Mouse (Mus musculus) liver, postnatal 0 days (tissue): ENCODE measurements around the gene Onecut3. TPM values are rescaled to one million over a fixed set of nuclear protein-coding genes. Genes with fewer than 3 reads are reported as not detected.

ENCODE experiments used
- ATAC-seq: fragments of 200-750 bp; cut with Nextera tagmentation; 2 replicates; pipeline ENCODE4 v1.8.0; 2017; ENCODE audit warnings: mild to moderate bottlenecking, moderate library complexity
- DNase-seq: peaks from one replicate; pipeline ENCODE4 v3.0.0-alpha.2; 2016
- H3K27ac ChIP-seq: fragments of 300-500 bp; sonication (generic); 2 replicates; pipeline ENCODE4 v1.5.1; 2014; ENCODE audit warnings: antibody characterized with exemption, moderate library complexity, mild to moderate bottlenecking, low read depth
- H3K27me3 ChIP-seq: fragments of 300-500 bp; sonication (generic); 2 replicates; pipeline ENCODE4 v1.6.1; 2014; ENCODE audit warnings: low read length, control low read depth, mixed read lengths; ENCODE audit not compliant: insufficient read depth
- H3K36me3 ChIP-seq: fragments of 300-500 bp; sonication (generic); replicated peaks from 2 replicates; pipeline ENCODE4 v1.6.1; 2014; ENCODE audit warnings: mild to moderate bottlenecking, control low read depth, low read length, moderate library complexity, mixed read lengths; ENCODE audit not compliant: insufficient read depth
- H3K4me1 ChIP-seq: fragments of 300-500 bp; sonication (generic); 2 replicates; pipeline ENCODE4 v1.6.1; 2014; ENCODE audit warnings: antibody characterized with exemption, mild to moderate bottlenecking, control low read depth; ENCODE audit not compliant: insufficient read depth
- H3K4me2 ChIP-seq: fragments of 300-500 bp; sonication (generic); 2 replicates; pipeline ENCODE4 v1.6.1; 2014; ENCODE audit warnings: low read depth, mild to moderate bottlenecking, low read length, moderate library complexity, mixed read lengths
- H3K4me3 ChIP-seq: fragments of 300-500 bp; sonication (generic); 2 replicates; pipeline ENCODE4 v1.5.1; 2014; ENCODE audit warnings: low read depth, low read length
- H3K9ac ChIP-seq: fragments of 300-500 bp; sonication (generic); replicated peaks from 2 replicates; pipeline ENCODE4 v1.6.1; 2014; ENCODE audit warnings: mild to moderate bottlenecking, moderate library complexity
- H3K9me3 ChIP-seq: fragments of 300-500 bp; sonication (generic); 2 replicates; pipeline ENCODE4 v1.6.1; 2016; ENCODE audit warnings: mild to moderate bottlenecking, control low read depth, low read length, mixed read lengths
- CTCF ChIP-seq: sonication (generic); IDR thresholded peaks from 2 replicates; pipeline ENCODE4 v1.5.1; 2016; ENCODE audit warnings: antibody characterized with exemption, low read depth
- EP300 ChIP-seq: IDR thresholded peaks from 2 replicates; pipeline ENCODE4 v1.6.1; 2016; ENCODE audit warnings: antibody characterized with exemption, low read depth, mild to moderate bottlenecking
- WGBS: fragments of 180-500 bp; shearing (Covaris S2); extraction: QIAGEN DNeasy Blood & Tissue Kit; methylation state at CpG from one replicate; pipeline ENCODE4 v1.1.7; 2014; ENCODE audit not compliant: insufficient replicate concordance; 5-methylcytosine and 5-hydroxymethylcytosine counted together
- polyA plus RNA-seq: library from polyadenylated mRNA; unstranded; fragments of >200 nt; fragmentation: Nextera tagmentation; extraction: Ambion mirVana; gene quantifications from 2 replicates; pipeline ENCODE4 v1.2.1, GENCODE M21; 2015

Onecut3 gene
- polyA plus RNA-seq, 1 experiment from 2014 or later = not detected

DNA sequence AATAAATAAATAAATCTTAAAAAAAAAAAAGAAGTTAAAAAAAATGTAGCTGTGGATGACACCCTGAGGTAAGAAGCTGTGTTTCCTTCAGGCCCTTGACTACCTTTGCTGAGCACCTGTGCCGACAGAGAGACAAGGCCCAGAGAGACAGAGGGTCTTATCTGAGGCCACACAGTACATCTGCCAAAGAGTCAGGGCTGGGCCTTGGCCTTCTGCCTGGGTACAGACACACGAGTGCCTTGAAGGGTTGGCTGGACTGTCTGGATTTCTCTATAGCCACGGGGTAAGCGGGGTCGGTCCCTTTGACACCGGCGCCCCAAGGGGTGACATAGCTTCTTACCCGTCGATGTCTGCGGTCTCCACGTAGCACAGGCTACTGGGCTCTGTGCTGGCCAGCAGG lies 38.1 kb downstream of the Onecut3 start:
- WGBS = 81% methylated on average over 11 of the region's 11 CpGs
- Histone ChIP-seq H3K9me3 (no peaks in the 10 kb centered on the region), H3K36me3 (no peaks in the 10 kb centered on the region), H3K4me2 (peak overlapping the region; percentile 16; the same call in 1 of the 2 replicates), H3K27me3 (0 out of 2 replicates have a peak, but pooled peaks cover 4% of the 10 kb centered on the region), H3K4me3 (no peak overlapping the region), H3K9ac (no peak overlapping the region), H3K27ac (no peak overlapping the region), H3K4me1 (peaks cover 35% of the 10 kb centered on the region)
- TF ChIP-seq EP300 (no peak), CTCF (no peak)
- DNase-seq (peak; percentile 42), ATAC-seq (peak; percentile 18; the same call in 1 of the 2 replicates)

DNA sequence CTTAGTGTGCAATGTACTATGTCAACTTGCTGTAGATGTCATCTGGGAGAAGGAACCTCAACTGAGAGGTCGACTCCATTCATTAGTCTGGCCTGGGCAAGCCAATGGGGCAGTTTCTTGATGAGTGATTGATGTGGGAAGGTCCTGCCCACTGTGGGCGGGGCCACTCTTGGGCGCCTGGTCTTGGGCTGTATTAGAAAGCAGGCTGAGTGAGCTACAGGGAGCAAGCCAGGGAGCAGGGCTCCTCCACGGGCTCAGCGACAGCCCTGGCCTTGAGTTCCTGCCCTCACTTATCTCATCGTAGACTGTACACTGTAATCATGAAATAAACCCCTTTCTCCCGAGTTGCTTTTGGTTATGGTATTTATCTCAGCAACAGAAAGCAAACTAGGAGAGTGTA lies 39.1 kb downstream of the Onecut3 start:
- Histone ChIP-seq H3K4me2 (peak overlapping the region; percentile 26; the same call in 1 of the 2 replicates), H3K27me3 (0 out of 2 replicates have a peak, but pooled peaks cover 4% of the 10 kb centered on the region), H3K4me1 (peaks cover 38% of the 10 kb centered on the region), H3K9ac (no peak overlapping the region), H3K9me3 (no peaks in the 10 kb centered on the region), H3K27ac (0 out of 2 replicates have a peak overlapping the region, but pooled peaks have one; percentile 19), H3K4me3 (no peak overlapping the region), H3K36me3 (no peaks in the 10 kb centered on the region)
- 9% methylated on average over 7 of the region's 7 CpGs for WGBS
- DNase-seq (peak; percentile 81), ATAC-seq (peak; percentile 68)
- TF ChIP-seq CTCF = no peak

GRCm38 (mm10) chr10:80535071-80535470 lies 40.4 kb downstream of the Onecut3 start:
- H3K4me1 ChIP-seq = peaks cover 46% of the 10 kb centered on the region
- 0 out of 2 replicates have a peak, but pooled peaks cover 4% of the 10 kb centered on the region for H3K27me3 ChIP-seq
- H3K36me3 ChIP-seq = no peaks in the 10 kb centered on the region
- WGBS = 9% methylated on average over 14 of the region's 14 CpGs
- H3K27ac ChIP-seq = peak overlapping the region; percentile 44; the same call in 1 of the 2 replicates
- ATAC-seq = no peak; the same call in 1 of the 2 replicates
- H3K9me3 ChIP-seq = no peaks in the 10 kb centered on the region
- H3K4me3 ChIP-seq = peak overlapping the region; percentile 36; the same call in 1 of the 2 replicates
- peak overlapping the region; percentile 17; the same call in 1 of the 2 replicates for H3K9ac ChIP-seq
- TF ChIP-seq EP300 (no peak), CTCF (no peak)
- peak overlapping the region; percentile 75 for H3K4me2 ChIP-seq
- DNase-seq = peak; percentile 80

DNA sequence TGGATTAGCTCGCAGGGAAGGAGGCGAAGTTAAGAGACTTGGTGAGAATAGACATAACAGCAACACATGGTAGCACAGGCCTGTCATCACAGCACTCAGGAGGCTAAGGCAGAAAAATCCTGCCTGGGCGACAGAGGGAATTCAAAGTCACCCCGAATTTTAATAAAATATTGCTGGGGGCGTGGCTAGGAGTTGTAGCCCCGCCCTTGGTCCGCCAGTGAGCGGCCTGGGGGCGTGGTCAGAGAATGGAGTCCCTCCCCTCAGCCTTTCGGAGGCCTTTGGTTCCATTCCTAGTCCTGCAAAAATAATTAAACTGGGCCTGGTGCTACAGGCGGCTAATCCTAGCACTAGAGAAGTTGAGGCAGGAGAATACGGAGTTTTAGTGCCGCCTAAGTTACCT lies 41.1 kb downstream of the Onecut3 start:
- peaks cover 46% of the 10 kb centered on the region for H3K4me1 ChIP-seq

DNA sequence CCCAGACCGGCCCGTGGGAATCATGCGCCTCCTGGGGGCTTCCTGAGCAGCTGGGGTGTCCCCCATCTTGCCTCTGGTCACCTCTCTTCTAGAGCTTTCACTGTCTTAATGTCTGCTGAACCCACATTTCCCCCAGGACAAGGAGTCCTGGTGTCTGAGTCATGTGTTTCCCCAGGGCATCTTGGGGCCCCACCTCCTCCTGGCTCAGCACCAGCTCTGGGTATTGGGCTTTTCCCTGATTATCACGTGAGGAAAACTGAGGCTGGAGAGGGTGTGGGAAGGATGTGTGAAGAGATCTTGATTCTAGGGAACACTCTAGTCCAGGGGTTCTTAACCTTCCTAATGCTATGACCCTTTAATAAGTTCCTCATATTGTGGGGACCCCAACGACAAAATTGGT lies 43.5 kb downstream of the Onecut3 start:
- H3K4me2 ChIP-seq = peak overlapping the region; percentile 76; the same call in 1 of the 2 replicates

More for the DNA sequence above, 41.1 kb downstream of the Onecut3 start:
- ATAC-seq = no peak
- TF ChIP-seq CTCF (no peak), EP300 (no peak)
- H3K36me3 ChIP-seq = no peaks in the 10 kb centered on the region
- H3K9ac ChIP-seq = peak overlapping the region; percentile 17; the same call in 1 of the 2 replicates
- peak overlapping the region; percentile 36; the same call in 1 of the 2 replicates for H3K4me3 ChIP-seq
- peak overlapping the region; percentile 75 for H3K4me2 ChIP-seq
- peak overlapping the region; percentile 44 for H3K27ac ChIP-seq
- H3K27me3 ChIP-seq = 0 out of 2 replicates have a peak, but pooled peaks cover 4% of the 10 kb centered on the region
- 20% methylated on average over 13 of the region's 13 CpGs for WGBS
- peak; percentile 81 for DNase-seq
- no peaks in the 10 kb centered on the region for H3K9me3 ChIP-seq

DNA sequence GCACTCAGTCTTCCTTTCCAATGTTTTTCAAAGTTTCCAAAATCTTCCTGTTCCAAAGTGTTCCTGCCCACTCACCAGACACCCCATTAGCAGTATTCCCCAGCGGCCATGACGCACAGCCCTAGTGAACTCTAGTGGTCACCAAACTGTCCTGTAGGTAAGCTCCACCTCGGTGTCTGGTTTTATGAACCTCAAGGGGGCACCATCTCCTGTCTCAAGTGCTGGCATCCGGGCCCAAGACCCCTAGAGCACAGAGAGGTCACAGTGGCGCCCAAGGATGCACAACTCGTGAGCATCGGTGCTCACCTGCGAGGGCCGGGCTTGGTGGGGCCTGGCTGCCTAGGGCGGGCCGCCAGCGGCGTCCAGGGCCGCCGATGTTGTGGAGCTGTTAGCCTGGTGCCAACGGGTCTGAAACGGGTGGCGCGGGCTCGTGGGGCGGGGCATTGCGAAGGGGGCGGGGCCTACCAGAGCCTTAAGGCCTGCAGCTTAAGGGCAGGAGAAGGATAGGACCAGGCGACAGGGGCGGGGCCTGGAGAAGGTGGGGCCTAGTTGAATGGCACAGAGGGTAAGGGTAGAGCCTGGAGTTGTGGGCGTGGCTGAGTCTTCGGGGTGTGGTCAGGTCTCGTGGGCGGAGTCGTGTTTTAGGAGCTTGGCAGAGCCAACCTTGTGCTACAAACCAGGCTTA lies 44.2 kb downstream of the Onecut3 start, which contains the start of gene Atp8b3:
Gene Atp8b3 (minus strand): TSS at position 415 of the 685 bp plus-strand sequence.
- TF ChIP-seq EP300 (no peak), CTCF (peak; percentile 64)
- Histone ChIP-seq H3K4me3 (peak within 1 kb of the TSS; percentile 39), H3K4me1 (peaks cover 35% of the 10 kb centered on the region), H3K27ac (peak within 1 kb of the TSS; percentile 42), H3K4me2 (peak within 1 kb of the TSS; percentile 76), H3K27me3 (0 out of 2 replicates have a peak, but pooled peaks cover 4% of the 10 kb centered on the region), H3K36me3 (peaks cover 20% of the 10 kb centered on the region), H3K9ac (peak within 1 kb of the TSS; percentile 32; the same call in 1 of the 2 replicates), H3K9me3 (no peaks in the 10 kb centered on the region)
- DNase-seq (peak; percentile 99), ATAC-seq (peak; percentile 96)
- 3% methylated on average over 30 of the region's 30 CpGs for WGBS

More for the DNA sequence above, 43.5 kb downstream of the Onecut3 start:
- 0 out of 2 replicates have a peak, but pooled peaks cover 4% of the 10 kb centered on the region for H3K27me3 ChIP-seq
- 53% methylated on average over 5 of the region's 5 CpGs for WGBS
- H3K4me3 ChIP-seq = no peak overlapping the region
- TF ChIP-seq CTCF (no peak), EP300 (no peak)
- peaks cover 41% of the 10 kb centered on the region for H3K4me1 ChIP-seq
- no peaks in the 10 kb centered on the region for H3K9me3 ChIP-seq
- no peak overlapping the region for H3K9ac ChIP-seq
- ATAC-seq (no peak), DNase-seq (no peak)
- H3K27ac ChIP-seq = no peak overlapping the region
- peaks cover 13% of the 10 kb centered on the region for H3K36me3 ChIP-seq
